Mouse (Mus musculus) monocyte, adult 5-6 weeks (primary cell): ENCODE measurements around the gene Pygl. TPM values are rescaled to one million over a fixed set of nuclear protein-coding genes. Genes with fewer than 3 reads are reported as not detected.
"Not testable (repeated sequence)": the region's sequence is repeated elsewhere in the genome, so short reads cannot be mapped to it uniquely, and the experiment has no call there.

ENCODE experiments used
- ATAC-seq: fragments of 153-309, 156-312 bp; replicated peaks from 2 replicates; pipeline ENCODE4 v1.8.0; 2017; ENCODE audit warnings: mild to moderate bottlenecking; ENCODE audit not compliant: low TSS enrichment, insufficient number of reproducible peaks, severe bottlenecking, poor library complexity, low FRiP score
- total RNA-seq: library from RNA; stranded (forward); fragments of 200-1000, 200-491, 200-594 nt; gene quantifications from 3 replicates; pipeline ENCODE4 v1.2.3, GENCODE M21; 2017

The Pygl gene
- total RNA-seq, 1 experiment from 2014 or later: 259 TPM

DNA sequence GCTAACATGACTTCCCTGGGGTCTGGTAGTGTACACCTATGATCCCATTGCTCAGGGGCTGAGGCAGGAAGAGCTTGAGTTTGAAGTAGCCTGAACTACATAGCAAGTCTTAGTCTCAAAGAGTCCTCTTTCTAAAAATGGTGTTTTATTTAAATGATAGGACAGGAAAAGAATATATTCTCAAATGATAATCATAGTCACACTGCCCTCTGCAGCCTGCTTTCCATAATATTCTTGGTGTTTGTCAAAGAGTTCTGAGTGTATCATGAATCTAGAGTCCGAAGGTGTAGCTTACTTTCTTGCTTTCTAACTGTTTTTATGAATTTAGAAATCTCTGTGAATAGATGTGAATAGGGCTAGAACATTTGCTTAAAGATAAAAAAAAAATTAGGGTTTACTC lies 61.3 kb downstream of the Pygl start:
- no peak for ATAC-seq

DNA sequence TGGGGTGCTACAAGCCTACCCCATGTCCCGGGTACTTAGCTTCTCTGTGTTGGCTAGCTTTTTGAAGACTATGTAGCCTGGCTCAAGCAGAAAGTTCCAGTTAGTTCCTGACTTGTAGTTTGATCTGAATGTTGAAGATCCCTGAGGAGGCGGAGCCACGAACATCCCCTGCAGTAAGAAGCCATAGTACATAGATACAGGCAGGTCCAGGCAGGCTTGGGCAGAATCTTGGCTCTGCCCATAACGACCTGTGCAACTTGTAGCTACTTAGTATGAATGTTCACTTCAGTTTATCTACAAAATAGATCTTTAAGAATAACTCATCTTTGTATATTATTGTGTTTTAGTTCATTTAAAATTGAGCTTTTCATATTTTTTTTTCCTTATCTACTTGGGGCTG lies 63.3 kb downstream of the Pygl start:
- no peak for ATAC-seq

DNA sequence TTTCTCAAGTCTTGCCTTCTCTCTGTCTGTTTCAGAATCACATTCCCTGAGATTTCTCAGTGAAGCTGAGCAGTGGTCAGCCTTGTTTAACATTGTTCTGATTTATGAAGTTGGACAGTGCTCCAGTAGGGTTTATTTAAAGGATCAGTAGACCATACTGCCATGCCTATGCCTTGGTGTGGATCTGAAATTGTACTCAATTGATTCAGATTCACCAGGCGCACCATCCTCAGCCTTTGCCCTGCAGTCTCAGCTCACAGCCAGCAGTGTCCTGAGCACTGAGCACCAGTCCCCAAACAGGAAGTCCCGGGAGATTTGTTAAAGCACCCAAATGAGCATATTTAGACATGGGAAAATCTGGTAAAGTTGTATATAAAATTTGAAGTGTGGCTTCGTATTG lies 66.5 kb downstream of the Pygl start:
- no peak for ATAC-seq

DNA sequence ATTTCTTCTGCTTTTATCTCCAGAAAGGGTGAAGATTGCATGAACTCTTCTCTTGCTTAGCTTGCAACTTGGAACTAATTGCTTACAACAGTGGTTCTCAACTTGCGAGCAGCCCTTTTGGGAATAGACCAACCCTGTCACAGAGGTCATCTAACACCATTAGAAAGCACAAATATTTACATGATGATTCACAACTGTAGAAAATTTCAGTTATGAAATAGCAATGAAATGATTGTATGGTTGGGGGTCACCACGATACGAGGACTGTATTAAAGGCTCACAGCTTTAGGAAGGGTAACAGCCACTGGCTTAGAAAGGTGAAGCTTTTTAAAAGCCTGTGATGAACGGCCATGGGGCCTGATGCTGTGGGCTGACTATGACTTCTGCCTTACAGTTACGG lies 70.2 kb downstream of the Pygl start:
- no peak for ATAC-seq

DNA sequence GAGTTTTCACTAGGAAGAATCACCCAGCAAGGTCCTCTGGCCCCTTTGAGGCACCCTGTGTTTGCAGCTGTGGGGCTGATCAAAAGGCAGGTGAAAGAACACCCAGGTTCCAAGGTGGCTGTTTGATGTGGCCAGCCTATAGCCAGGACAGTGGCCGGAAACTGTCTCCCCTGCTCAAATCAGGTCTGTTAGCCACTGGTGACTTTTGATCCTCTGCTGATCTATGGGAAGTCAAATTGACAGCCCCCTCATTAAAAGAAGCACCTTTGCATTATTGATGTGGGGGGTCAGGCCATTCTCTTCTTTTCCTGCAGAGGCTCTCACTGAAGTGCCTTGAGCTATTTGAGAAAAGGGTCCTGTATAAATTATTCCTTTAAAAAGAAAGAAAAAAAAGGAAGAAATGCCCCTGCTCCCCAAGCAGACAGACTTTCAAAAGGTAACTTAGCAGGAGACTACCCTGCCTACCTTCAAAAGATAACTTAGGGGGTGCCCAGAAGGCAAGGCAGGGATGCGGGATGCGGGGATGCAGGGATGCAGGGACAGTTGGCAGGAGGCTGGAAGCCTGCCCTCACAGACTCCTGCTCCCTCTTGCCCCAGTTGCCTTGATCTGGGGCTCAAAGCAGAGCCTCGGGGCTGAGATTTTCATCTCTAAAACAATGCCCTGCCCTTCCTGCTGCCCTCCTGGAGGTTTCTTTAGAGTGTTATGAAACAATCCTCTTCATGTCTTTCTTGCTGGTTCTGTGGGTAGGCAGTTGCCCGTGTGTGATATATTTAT lies 73.8 kb downstream of the Pygl start:
- no peak for ATAC-seq

DNA sequence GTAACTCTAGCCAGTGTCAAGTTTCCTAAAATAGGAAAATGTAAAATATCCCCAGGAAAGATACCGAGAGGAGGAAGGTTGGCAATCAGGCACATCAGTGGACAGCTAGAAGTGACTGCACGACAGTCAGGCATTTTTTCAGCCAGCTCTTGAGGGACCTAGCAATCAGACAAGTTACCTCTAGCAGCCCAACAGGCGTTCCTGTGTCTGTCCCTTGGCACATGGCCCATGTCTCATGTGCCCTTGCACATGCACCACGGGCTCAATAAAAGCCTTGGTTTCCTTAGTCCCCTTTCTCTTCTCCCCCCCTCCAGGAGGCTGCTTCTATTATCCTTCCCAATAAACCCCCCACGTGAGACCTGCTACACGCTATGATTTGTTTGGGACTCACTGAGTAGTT lies 75.1 kb downstream of the Pygl start:
- 0 out of 2 replicates have a peak, but pooled peaks have one; percentile 27 for ATAC-seq

DNA sequence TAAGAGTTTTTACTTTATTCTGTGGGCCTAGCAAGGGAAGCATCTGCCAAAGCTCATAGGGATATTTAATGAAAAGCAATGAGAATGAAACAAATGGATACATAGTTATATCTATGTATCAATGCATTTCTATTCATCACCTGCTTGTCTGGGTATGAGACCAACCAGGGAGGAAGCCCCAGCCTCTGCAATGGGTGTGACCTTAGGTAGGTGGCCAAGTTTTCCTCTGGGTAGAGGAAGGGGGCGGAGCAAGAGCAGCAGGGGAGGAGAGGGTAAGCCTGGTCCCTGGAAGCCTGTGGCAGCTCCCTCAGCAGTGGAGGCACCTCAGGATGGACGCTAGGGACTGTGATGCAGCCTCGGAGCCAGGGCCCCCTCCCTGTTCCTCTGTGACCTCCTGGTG lies 77.4 kb downstream of the Pygl start, which contains the start of gene Abhd12b:
Abhd12b (plus strand) TSS at position 301 of the 400 bp plus-strand sequence.
- ATAC-seq: no peak

DNA sequence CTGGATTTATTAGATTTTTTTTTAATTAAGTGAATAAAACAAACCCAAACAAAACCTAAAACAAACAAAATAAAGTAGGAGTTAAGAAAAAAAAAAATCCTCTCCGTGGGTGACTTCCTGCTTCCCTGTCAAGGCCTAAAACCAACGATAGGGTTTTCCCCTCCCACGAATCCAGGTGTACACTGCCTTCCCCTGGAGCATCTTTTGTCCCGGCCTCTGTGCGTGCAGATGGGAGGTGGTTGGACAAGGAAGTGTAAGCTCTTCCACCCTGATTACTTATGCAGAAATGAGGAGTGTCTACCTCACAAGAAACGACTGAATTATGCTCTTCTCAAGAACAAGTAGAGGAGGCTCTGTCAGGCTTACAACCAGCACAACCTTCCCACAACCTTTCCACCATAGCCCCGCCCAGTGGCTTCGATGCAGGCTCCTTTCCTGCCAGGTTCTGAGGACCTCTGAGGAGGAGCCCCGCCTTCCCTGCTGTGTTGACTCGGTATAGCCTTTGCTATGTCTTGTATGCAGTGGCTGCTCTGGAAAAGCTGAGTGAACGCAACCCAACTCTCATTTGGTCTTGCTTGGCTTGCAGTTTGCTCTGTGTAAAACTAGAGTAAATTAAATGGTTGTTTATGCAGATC lies 82.5 kb downstream of the Pygl start:
- ATAC-seq: no peak

DNA sequence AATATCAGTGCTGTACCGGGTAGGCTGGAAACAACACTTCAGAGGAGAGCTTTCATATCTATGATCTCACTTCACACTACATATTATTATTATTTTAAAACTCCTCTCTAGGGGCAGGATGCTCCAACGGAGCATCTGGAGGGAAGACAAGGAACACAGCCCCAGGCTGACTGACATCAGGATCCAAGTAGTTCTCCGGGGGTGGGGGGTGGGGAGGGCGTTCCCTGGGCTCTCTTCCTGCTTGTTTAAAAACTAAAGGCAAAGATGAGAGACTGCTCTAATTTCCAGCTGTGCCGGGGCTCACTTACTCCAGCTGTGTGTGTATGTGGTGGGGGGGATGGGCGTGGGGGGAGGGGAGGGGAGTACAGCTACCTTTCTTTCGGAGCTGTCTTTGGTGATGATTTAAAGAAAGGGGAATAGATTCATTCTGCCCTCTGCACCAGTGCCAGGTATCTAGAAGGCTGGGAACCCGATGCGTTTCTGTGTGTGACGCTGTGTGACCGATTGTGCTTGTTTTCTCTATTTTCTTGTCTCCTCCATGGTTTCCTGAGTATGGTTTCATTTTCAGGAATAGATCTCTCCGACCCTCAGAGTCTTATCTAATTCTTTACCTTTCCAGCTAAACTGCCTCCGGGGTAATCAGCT lies 83.2 kb downstream of the Pygl start:
- no peak for ATAC-seq

DNA sequence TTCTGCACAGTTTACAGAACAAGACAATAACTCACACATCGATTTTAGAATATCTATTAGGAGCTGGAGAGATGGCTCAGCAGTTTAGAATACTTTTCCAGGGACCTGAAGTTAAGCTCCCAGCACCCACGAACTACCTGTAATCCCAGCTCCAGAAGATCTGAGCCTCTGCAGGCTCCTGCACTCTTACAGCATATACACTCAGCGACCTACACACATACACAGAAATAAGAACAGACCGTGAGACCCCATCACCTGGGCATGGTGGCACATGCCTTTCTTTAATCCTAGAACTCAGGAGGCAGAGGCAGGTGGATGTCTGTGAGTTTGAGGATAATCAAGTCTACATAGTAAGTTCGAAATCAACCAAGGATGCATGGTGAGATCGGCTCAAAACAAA lies 85.7 kb downstream of the Pygl start:
- no peak for ATAC-seq

DNA sequence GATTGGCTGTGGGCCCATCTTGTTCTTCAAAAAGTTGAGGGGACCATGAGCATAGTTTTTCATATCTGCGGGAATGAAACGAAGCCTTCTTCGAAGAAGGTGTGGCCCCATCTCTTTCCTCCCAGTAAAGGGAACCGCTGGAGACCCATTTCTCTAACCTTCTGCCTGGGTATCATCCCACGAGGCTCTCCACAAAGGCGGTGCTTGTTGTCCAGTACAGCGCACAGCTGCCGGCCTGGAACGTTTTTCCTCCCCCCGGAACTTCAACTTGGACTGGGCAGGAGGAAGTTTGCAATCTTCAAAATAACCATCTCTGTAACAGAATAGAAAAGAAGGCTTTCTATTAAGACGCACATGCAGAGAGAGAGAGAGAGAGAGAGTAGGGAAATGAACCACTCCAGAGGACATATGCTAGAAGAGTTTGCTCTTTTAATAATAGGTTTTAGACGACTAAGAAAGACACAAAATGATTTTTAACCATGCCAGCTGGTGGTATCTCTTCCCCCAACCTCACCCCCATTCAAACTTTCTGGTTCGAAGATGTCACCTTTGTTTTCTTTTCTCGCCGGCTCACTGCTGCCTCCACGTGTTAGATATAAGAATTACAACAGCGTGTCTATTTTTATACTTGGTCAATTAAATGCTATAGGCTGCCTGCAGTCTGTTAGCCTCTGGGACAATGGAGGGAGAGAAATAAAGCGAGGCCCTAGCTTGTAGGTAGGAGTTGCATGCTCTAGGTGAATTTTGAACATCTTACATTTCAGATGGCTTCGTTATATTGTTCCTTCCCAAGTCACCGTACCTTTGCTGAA lies 86.4 kb downstream of the Pygl start:
- ATAC-seq: 0 out of 2 replicates have a peak, but pooled peaks have one; percentile 36

DNA sequence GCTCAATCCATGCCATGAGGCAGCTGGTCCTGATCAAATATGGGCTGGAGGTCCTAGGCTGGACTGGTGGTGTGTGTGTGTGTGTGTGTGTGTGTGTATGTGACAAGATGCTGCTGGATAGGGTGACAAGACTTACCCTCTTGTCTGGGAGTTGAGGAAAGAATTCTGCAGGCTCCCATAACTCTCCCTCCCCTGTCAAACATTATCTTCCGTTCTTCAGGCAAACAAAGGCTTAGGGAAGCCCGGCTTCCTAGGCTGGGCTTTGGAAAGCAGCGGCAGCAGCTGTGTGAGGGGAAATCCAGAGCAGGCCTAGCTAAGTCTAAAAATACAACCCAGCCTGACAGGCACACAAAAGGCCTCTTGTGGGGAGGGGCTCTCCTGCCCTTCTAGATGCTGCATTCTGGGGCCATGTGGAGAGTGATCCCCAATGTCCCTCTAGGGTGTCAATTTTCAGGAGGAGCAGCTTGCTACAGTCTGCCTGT lies 87.1 kb downstream of the Pygl start:
- not testable (repeated sequence) for ATAC-seq

DNA sequence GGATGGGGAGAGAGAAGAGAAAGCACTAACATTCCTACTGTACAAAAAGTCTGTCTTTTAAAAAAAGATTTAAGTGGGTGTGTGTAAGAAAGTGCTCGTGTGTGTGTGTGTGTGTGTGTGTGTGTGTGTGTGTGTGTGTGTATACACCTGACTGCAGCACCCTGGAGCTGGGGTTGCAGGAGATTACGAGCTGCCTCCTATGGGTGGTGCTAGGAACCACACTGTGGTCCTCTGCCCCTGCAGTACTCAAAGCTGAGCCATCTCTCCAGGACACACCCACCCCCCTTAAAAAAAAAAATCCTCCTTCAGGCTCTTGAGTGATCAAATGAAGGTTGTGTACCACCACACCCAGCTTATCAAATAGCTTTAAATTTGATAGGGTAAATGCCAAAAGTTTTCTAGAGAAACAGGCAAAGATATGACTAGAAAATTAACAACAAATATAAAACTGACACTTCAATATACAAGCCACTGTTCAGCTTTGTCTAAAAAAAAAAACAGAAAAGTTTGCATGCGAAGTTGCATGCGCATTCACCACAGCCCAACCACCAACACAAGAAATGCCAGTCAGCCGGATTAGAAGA lies 90.2 kb downstream of the Pygl start:
- ATAC-seq: no peak

Other genes with a start within 250 kb of the Pygl start
- gene Sav1, start 244.5 kb downstream of the Pygl start, total RNA-seq: 38.9 to 63.2 TPM (median 58.3 TPM) in 3 replicates
- gene Nin, start 117.8 kb downstream of the Pygl start, total RNA-seq: 134 to 153 TPM (median 142 TPM) in 3 replicates
- not detected in 3 replicates for gene Abhd12b, start 77.3 kb downstream of the Pygl start, total RNA-seq
- gene Trim9, start 116.1 kb upstream of the Pygl start, total RNA-seq: 0.43 to 0.49 TPM in 2 of 3 replicates, not detected in the other
- 91.8 to 94.8 TPM (median 93.6 TPM) in 3 replicates for gene Tmx1, start 221.6 kb upstream of the Pygl start, total RNA-seq